Mouse (Mus musculus) hindbrain, embryonic 14.5 days (tissue): Measurements from ENCODE around the gene Wdr62. TPM values are rescaled to one million over a fixed set of nuclear protein-coding genes. Genes with fewer than 3 reads are reported as not detected.

ENCODE experiments used
- ATAC-seq: fragments of 200-750 bp; cut with Nextera tagmentation; 2 replicates; pipeline ENCODE4 v1.8.0; 2017; ENCODE audit warnings: moderate number of reproducible peaks, mild to moderate bottlenecking, moderate TSS enrichment, moderate library complexity; ENCODE audit not compliant: low FRiP score
- DNase-seq: peaks from one replicate; pipeline ENCODE4 v3.0.0-alpha.2; 2015; ENCODE audit warnings: low spot score
- H3K27ac ChIP-seq: fragments of 300-500 bp; sonication (generic); 2 replicates; pipeline ENCODE4 v1.5.1; 2014; ENCODE audit warnings: mild to moderate bottlenecking, moderate library complexity
- H3K27me3 ChIP-seq: fragments of 300-500 bp; sonication (generic); 2 replicates; pipeline ENCODE4 v1.6.1; 2014; ENCODE audit warnings: mild to moderate bottlenecking, low read length, mixed read lengths; ENCODE audit not compliant: control insufficient read depth, insufficient read depth
- H3K36me3 ChIP-seq: fragments of 300-500 bp; sonication (generic); replicated peaks from 2 replicates; pipeline ENCODE4 v1.6.1; 2014; ENCODE audit not compliant: control insufficient read depth, insufficient read depth
- H3K4me1 ChIP-seq: fragments of 300-500 bp; sonication (generic); replicated peaks from 2 replicates; pipeline ENCODE4 v1.6.1; 2014; ENCODE audit warnings: antibody characterized with exemption, low read length, mixed read lengths; ENCODE audit not compliant: control insufficient read depth, insufficient read depth
- H3K4me2 ChIP-seq: fragments of 300-500 bp; sonication (generic); replicated peaks from 2 replicates; pipeline ENCODE4 v1.6.1; 2014; ENCODE audit warnings: mild to moderate bottlenecking, moderate library complexity
- H3K4me3 ChIP-seq: fragments of 300-500 bp; sonication (generic); replicated peaks from 2 replicates; pipeline ENCODE4 v1.5.1; 2014; ENCODE audit warnings: mild to moderate bottlenecking, low read length
- H3K9ac ChIP-seq: fragments of 300-500 bp; sonication (generic); 2 replicates; pipeline ENCODE4 v1.6.1; 2014
- H3K9me3 ChIP-seq: fragments of 300-500 bp; sonication (generic); 2 replicates; pipeline ENCODE4 v1.6.1; 2016; ENCODE audit warnings: low read length; ENCODE audit not compliant: control insufficient read depth
- WGBS: fragments of 180-500 bp; shearing (Covaris S2); extraction: QIAGEN DNeasy Blood & Tissue Kit; methylation state at CpG from one replicate; pipeline ENCODE4 v1.1.7; 2014; 5-methylcytosine and 5-hydroxymethylcytosine counted together
- polyA plus RNA-seq: library from polyadenylated mRNA; unstranded; fragments of >200 nt; fragmentation: Nextera tagmentation; extraction: Ambion mirVana; gene quantifications from 2 replicates; pipeline ENCODE4 v1.2.1, GENCODE M21; 2014

Gene Wdr62
- polyA plus RNA-seq, 1 experiment from 2014 or later, result 5.7 TPM

DNA sequence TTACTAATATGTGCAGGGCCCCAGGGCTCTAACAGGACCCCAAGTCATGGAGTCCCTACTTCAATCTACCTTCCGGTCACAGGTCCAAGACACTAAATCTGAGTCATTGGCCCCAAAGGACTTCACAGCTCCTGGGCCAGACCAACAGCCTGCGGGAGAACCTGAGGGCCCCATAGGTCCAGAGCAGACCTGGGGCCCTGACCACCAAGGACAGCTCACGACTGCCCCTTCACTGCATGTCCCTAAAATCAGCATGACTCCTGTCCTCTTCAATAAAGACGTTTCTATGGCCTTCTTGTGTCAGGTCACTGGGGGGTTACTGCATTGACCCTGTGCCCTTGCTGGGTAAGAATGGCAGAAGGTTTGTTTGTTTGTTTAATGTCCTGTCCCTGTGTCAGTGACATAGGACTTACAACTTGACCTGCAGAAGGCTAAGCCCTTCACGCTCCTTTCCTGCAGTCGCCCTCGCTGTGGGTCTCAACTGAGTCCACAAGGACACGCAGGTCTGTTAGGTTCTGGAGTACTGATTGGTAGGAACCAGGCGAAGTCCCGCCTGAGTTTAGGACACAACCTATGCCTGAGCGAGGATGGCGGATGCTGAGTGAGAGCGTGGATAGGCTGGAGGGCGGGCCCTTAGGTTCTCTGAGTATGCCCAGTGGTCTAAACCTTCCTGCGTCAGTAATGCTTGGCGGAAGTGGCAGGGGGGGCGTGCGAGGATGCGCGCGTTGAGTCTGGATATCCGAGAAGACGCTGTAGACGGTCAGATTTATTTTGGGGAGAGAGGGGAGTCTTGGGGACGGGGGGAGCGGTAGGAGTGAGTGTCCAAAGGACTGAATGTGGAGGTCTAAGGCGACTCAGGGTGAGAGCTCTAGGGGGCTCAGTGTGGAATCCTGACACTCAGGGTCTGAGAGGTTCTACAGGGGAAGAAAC, 28.1 kb upstream of the Wdr62 start, which contains the start of gene Alkbh6:
Gene Alkbh6, plus strand, starts transcription at position 642 of the 930 bp plus-strand sequence.
- H3K4me3 ChIP-seq, result peak within 1 kb of the TSS; percentile 55
- no peaks in the 10 kb centered on the region for H3K27me3 ChIP-seq
- H3K9me3 ChIP-seq, result no peaks in the 10 kb centered on the region
- peak within 1 kb of the TSS; percentile 73 for H3K9ac ChIP-seq
- H3K36me3 ChIP-seq, result peaks cover 41% of the 10 kb centered on the region
- H3K4me1 ChIP-seq, result peaks cover 17% of the 10 kb centered on the region
- H3K27ac ChIP-seq, result peak within 1 kb of the TSS; percentile 83
- 5% methylated on average over 27 of the region's 27 CpGs for WGBS
- peak; percentile 95 for DNase-seq
- peak within 1 kb of the TSS; percentile 83 for H3K4me2 ChIP-seq
- peak; percentile 99 for ATAC-seq

DNA sequence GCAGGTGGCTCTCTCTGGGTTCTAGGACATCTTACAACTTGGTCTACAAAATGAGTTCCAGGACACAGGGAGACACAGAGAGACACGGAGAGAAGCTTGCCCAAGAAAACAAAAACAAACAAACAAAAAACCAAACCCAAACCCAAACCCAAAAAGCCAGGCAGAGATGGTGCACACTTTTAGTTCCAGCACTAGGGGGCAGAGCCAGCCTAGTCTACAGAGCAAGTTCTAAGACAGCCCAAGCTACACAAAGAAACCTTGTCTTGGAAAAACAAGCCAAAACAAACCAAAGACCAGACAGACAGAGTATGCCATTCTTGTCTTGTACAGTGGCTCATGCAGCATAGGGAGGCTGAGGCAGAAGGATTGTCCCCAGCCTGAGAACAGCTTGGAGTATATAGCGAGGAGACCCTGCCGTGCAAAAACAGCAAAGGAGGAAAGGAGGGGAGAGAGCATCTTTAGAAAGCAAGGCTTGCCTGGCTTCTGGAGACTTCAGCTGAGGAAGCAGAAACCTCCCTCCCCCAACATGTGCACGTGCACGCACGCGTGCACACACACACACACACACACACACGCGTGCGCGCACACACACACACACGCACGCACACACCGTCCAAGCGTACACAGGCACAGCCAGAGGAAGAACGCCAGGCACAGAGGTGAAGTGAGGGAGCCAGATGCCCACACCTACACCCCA, 26.0 kb upstream of the Wdr62 start:
- Histone ChIP-seq H3K9me3 (no peaks in the 10 kb centered on the region), H3K27me3 (no peaks in the 10 kb centered on the region), H3K4me2 (no peak overlapping the region), H3K27ac (no peak overlapping the region), H3K4me3 (no peak overlapping the region), H3K9ac (no peak overlapping the region), H3K4me1 (peaks cover 17% of the 10 kb centered on the region), H3K36me3 (peaks cover 52% of the 10 kb centered on the region)
- 95% methylated on average over 13 of the region's 16 CpGs for WGBS
- DNase-seq (no peak), ATAC-seq (no peak)

GRCm38 (mm10) chr7:30300914-30301313, 20.7 kb upstream of the Wdr62 start:
- ATAC-seq, result no peak
- Histone ChIP-seq H3K9ac (no peak overlapping the region), H3K36me3 (peaks cover 88% of the 10 kb centered on the region), H3K4me1 (no peaks in the 10 kb centered on the region), H3K4me2 (no peak overlapping the region), H3K27me3 (no peaks in the 10 kb centered on the region), H3K9me3 (no peaks in the 10 kb centered on the region), H3K27ac (no peak overlapping the region), H3K4me3 (no peak overlapping the region)
- WGBS, result 52% methylated on average over 3 of the region's 3 CpGs
- no peak for DNase-seq

DNA sequence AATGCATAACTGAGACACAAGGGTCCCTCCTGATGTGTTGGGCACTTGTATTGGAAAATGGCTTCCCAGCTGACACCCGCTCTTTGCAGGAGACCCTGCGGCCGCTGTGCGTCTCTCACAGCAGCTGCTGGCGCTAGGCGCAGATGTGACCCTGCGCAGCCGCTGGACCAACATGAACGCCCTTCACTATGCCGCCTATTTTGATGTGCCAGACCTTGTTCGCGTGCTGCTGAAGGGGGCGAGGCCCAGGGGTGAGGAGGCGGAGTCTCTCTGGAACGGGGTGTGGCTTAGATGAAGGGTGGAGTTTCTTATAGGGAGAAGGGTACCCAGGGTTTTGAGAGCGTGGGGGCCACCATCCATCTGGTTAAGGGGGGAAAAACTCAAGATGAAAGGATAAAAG, 17.0 kb upstream of the Wdr62 start:
- Histone ChIP-seq H3K4me1 (peaks cover 19% of the 10 kb centered on the region), H3K9ac (no peak overlapping the region), H3K4me2 (no peak overlapping the region), H3K9me3 (no peaks in the 10 kb centered on the region), H3K27ac (no peak overlapping the region), H3K4me3 (no peak overlapping the region), H3K36me3 (peaks cover 80% of the 10 kb centered on the region), H3K27me3 (no peaks in the 10 kb centered on the region)
- DNase-seq (no peak), ATAC-seq (no peak)
- 85% methylated on average over 16 of the region's 16 CpGs for WGBS

- H3K4me1 ChIP-seq, result peaks cover 20% of the 10 kb centered on the region
- ATAC-seq, result no peak
- H3K27ac ChIP-seq, result no peak overlapping the region
- H3K9ac ChIP-seq, result no peak overlapping the region
- peaks cover 76% of the 10 kb centered on the region for H3K36me3 ChIP-seq
- DNase-seq, result no peak
- H3K4me2 ChIP-seq, result no peak overlapping the region
- H3K27me3 ChIP-seq, result no peaks in the 10 kb centered on the region
- no peaks in the 10 kb centered on the region for H3K9me3 ChIP-seq
- WGBS, result 96% methylated on average over 15 of the region's 15 CpGs
- no peak overlapping the region for H3K4me3 ChIP-seq
These were observed 16.6 kb upstream of the Wdr62 start for GRCm38 (mm10) chr7:30296816-30297215.

DNA sequence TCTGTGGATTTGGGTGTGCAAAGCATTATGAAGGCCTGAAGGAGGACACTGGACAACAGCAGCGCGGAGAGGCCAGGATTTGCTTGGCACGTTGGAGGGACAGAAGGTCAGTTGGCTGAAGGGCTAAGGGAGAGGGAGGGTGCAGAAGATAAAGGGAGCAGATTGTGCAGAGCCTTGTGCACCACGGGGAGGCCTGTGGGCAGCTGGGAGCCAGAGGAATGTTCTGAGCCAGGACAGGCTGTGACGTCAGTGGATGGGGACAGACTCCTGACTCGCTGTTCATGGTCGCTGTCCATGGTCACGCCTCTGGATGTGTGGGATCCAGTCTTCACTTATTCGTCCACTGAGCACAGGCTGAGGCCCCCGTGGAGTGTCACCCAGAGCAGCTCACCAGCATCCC, 14.9 kb upstream of the Wdr62 start:
- 74% methylated on average over 10 of the region's 10 CpGs for WGBS
- peaks cover 61% of the 10 kb centered on the region for H3K36me3 ChIP-seq
- no peak overlapping the region for H3K27ac ChIP-seq
- H3K4me2 ChIP-seq, result no peak overlapping the region
- no peak overlapping the region for H3K4me3 ChIP-seq
- no peak for DNase-seq
- H3K9me3 ChIP-seq, result no peaks in the 10 kb centered on the region
- no peaks in the 10 kb centered on the region for H3K27me3 ChIP-seq
- ATAC-seq, result no peak
- no peak overlapping the region for H3K9ac ChIP-seq
- peaks cover 25% of the 10 kb centered on the region for H3K4me1 ChIP-seq

DNA sequence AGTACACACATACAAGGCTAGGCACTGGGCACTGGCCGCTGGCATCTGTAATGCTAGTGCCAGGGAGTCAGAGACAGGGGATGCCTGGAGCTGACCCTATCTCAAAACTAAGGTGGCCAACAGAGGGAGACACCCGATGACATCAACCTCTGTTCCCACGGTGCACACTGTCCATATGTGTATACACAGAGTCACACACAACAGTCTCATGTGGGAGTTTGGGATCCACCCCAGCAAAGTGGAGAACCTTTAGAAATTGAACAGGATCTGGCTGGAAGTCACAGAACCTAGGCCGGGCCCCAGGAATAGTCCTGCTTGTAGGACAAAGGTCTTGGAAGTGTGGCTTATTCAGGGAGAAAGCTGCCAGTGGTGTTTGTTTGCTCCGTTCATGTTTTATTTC, 14.1 kb upstream of the Wdr62 start:
- H3K4me3 ChIP-seq, result no peak overlapping the region

DNA sequence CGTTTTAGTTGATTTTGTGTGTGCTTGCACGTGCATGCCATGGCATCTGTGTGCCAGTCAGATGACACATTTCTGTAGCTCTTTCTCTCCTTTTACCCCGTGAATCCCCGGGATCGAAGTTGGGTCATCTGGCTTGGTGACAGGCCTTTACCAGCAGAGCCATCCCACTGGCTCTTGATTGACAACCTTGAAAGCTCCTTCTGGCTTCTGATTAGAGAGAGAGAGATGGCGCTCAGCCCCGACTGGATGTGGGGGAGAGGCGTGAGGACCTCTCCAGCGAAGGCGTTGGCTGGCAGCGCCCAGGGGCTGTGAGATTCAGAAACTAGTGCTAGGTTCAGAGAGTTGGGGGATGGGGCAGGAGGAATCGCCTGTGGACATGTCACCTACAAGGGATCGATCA, 13.6 kb upstream of the Wdr62 start:
- Histone ChIP-seq H3K4me1 (peaks cover 25% of the 10 kb centered on the region), H3K4me3 (no peak overlapping the region), H3K36me3 (peaks cover 48% of the 10 kb centered on the region), H3K9ac (no peak overlapping the region), H3K27ac (no peak overlapping the region), H3K27me3 (no peaks in the 10 kb centered on the region), H3K4me2 (no peak overlapping the region; the same call in 1 of the 2 replicates), H3K9me3 (no peaks in the 10 kb centered on the region)
- no peak for ATAC-seq
- DNase-seq, result no peak
- WGBS, result 72% methylated on average over 13 of the region's 13 CpGs

More for the DNA sequence above, 14.1 kb upstream of the Wdr62 start:
- Histone ChIP-seq H3K9me3 (no peaks in the 10 kb centered on the region), H3K36me3 (peaks cover 53% of the 10 kb centered on the region), H3K9ac (no peak overlapping the region), H3K27ac (no peak overlapping the region), H3K4me1 (peaks cover 25% of the 10 kb centered on the region), H3K4me2 (no peak overlapping the region), H3K27me3 (no peaks in the 10 kb centered on the region)
- 94% methylated on average over 5 of the region's 5 CpGs for WGBS
- DNase-seq, result no peak
- ATAC-seq, result no peak
